Mouse (Mus musculus) neural tube, embryonic 14.5 days (tissue): ENCODE data around the gene 3110040M04Rik. TPM values are rescaled to one million over a fixed set of nuclear protein-coding genes. Genes with fewer than 3 reads are reported as not detected.
"Not testable (repeated sequence)": the region's sequence is repeated elsewhere in the genome, so short reads cannot be mapped to it uniquely, and the experiment has no call there.

Experiments used
- ATAC-seq: fragments of 200-750 bp; cut with Nextera tagmentation; 2 replicates; pipeline ENCODE4 v1.8.0; 2017; ENCODE audit warnings: low read depth, mild to moderate bottlenecking, moderate TSS enrichment, moderate library complexity
- H3K27ac ChIP-seq: fragments of 300-500 bp; sonication (generic); 2 replicates; pipeline ENCODE4 v1.5.1; 2014; ENCODE audit warnings: low read depth, mild to moderate bottlenecking, control low read depth, low read length, moderate library complexity, mixed read lengths
- H3K27me3 ChIP-seq: fragments of 300-500 bp; sonication (generic); 2 replicates; pipeline ENCODE4 v1.6.1; 2014; ENCODE audit warnings: low read length; ENCODE audit not compliant: control insufficient read depth, insufficient read depth
- H3K36me3 ChIP-seq: fragments of 300-500 bp; sonication (generic); 2 replicates; pipeline ENCODE4 v1.6.1; 2014; ENCODE audit warnings: low read length, mixed read lengths; ENCODE audit not compliant: control insufficient read depth, insufficient read depth
- H3K4me1 ChIP-seq: fragments of 300-500 bp; sonication (generic); 2 replicates; pipeline ENCODE4 v1.6.1; 2014; ENCODE audit warnings: low read length; ENCODE audit not compliant: control insufficient read depth, insufficient read depth
- H3K4me2 ChIP-seq: fragments of 300-500 bp; sonication (generic); 2 replicates; pipeline ENCODE4 v1.6.1; 2014; ENCODE audit warnings: mild to moderate bottlenecking, low read depth, low read length, control low read depth
- H3K4me3 ChIP-seq: fragments of 300-500 bp; sonication (generic); 2 replicates; pipeline ENCODE4 v1.5.1; 2014; ENCODE audit warnings: low read depth, low read length, control low read depth, mixed read lengths
- H3K9ac ChIP-seq: fragments of 300-500 bp; sonication (generic); replicated peaks from 2 replicates; pipeline ENCODE4 v1.6.1; 2014; ENCODE audit warnings: low read depth, mild to moderate bottlenecking, control low read depth, low read length, mixed read lengths
- H3K9me3 ChIP-seq: fragments of 300-500 bp; sonication (generic); 2 replicates; pipeline ENCODE4 v1.6.1; 2016; ENCODE audit warnings: low read length; ENCODE audit not compliant: control insufficient read depth
- WGBS: fragments of 180-500 bp; shearing (Covaris S2); extraction: QIAGEN DNeasy Blood & Tissue Kit; methylation state at CpG from one replicate; pipeline ENCODE4 v1.1.7; 2014; 5-methylcytosine and 5-hydroxymethylcytosine counted together
- polyA plus RNA-seq: library from polyadenylated mRNA; unstranded; fragments of >200 nt; fragmentation: Nextera tagmentation; extraction: Ambion mirVana; gene quantifications from 2 replicates; pipeline ENCODE4 v1.2.1, GENCODE M21; 2014

3110040M04Rik gene
- polyA plus RNA-seq, 1 experiment from 2014 or later = not detected

- not testable (repeated sequence) for H3K27ac ChIP-seq, H3K9ac ChIP-seq, H3K4me3 ChIP-seq, H3K27me3 ChIP-seq, ATAC-seq, H3K9me3 ChIP-seq, H3K4me2 ChIP-seq, H3K4me1 ChIP-seq, H3K36me3 ChIP-seq
- WGBS = 89% methylated on average over 4 of the region's 4 CpGs
These were observed 17.0 kb upstream of the 3110040M04Rik start for GRCm38 (mm10) chr1:151186879-151187424.

- Histone ChIP-seq H3K27me3 (no peaks in the 10 kb centered on the region), H3K4me3 (no peak overlapping the region), H3K36me3 (no peaks in the 10 kb centered on the region), H3K9ac (no peak overlapping the region), H3K27ac (no peak overlapping the region), H3K4me2 (no peak overlapping the region), H3K4me1 (no peaks in the 10 kb centered on the region), H3K9me3 (no peaks in the 10 kb centered on the region)
- ATAC-seq = no peak
- 95% methylated on average over 4 of the region's 4 CpGs for WGBS
These were observed 15.5 kb upstream of the 3110040M04Rik start for GRCm38 (mm10) chr1:151188469-151188868.

- H3K4me1 ChIP-seq, H3K36me3 ChIP-seq, H3K9me3 ChIP-seq, H3K9ac ChIP-seq, H3K4me3 ChIP-seq, H3K27ac ChIP-seq, H3K4me2 ChIP-seq, H3K27me3 ChIP-seq, ATAC-seq: not testable (repeated sequence)
- WGBS = no CpG with 5 or more reads among the region's 7 CpGs
These were observed 11.8 kb upstream of the 3110040M04Rik start, which contains the start of gene Gm8947 for GRCm38 (mm10) chr1:151192075-151192474. Gene Gm8947 (plus strand): TSS chr1:151192376.

- 97% methylated on average over 14 of the region's 15 CpGs for WGBS
- H3K27me3 ChIP-seq, H3K9ac ChIP-seq, H3K36me3 ChIP-seq, ATAC-seq, H3K4me3 ChIP-seq, H3K4me1 ChIP-seq, H3K27ac ChIP-seq, H3K9me3 ChIP-seq, H3K4me2 ChIP-seq: not testable (repeated sequence)
These were observed 11.2 kb upstream of the 3110040M04Rik start for GRCm38 (mm10) chr1:151192739-151193138.

GRCm38 (mm10) chr1:151195986-151196385 lies 7.9 kb upstream of the 3110040M04Rik start:
- H3K4me3 ChIP-seq, H3K36me3 ChIP-seq, H3K27ac ChIP-seq, H3K4me1 ChIP-seq, H3K27me3 ChIP-seq, H3K4me2 ChIP-seq, ATAC-seq, H3K9me3 ChIP-seq, H3K9ac ChIP-seq: not testable (repeated sequence)
- WGBS = 83% methylated on average over 4 of the region's 4 CpGs

GRCm38 (mm10) chr1:151196690-151197089 lies 7.2 kb upstream of the 3110040M04Rik start:
- 93% methylated on average over 3 of the region's 3 CpGs for WGBS
- H3K4me1 ChIP-seq, H3K9me3 ChIP-seq, H3K27me3 ChIP-seq, H3K36me3 ChIP-seq, H3K27ac ChIP-seq, H3K4me2 ChIP-seq, H3K4me3 ChIP-seq, ATAC-seq, H3K9ac ChIP-seq: not testable (repeated sequence)

- H3K4me3 ChIP-seq, ATAC-seq, H3K27me3 ChIP-seq, H3K9me3 ChIP-seq, H3K27ac ChIP-seq, H3K36me3 ChIP-seq, H3K9ac ChIP-seq, H3K4me2 ChIP-seq, H3K4me1 ChIP-seq: not testable (repeated sequence)
- WGBS = 80% methylated on average over 2 of the region's 4 CpGs
These were observed 5.8 kb upstream of the 3110040M04Rik start, which contains the start of gene Gm47995 for GRCm38 (mm10) chr1:151198120-151198519. Gene Gm47995 (plus strand): TSS chr1:151198448.

- ATAC-seq = not testable (repeated sequence)
These were observed 3.3 kb upstream of the 3110040M04Rik start for GRCm38 (mm10) chr1:151200620-151201019.

GRCm38 (mm10) chr1:151202771-151203170 lies 1.1 kb upstream of the 3110040M04Rik start:
- H3K27me3 ChIP-seq, H3K9ac ChIP-seq, H3K4me1 ChIP-seq, H3K36me3 ChIP-seq, H3K4me3 ChIP-seq, ATAC-seq, H3K9me3 ChIP-seq, H3K27ac ChIP-seq, H3K4me2 ChIP-seq: not testable (repeated sequence)
- 75% methylated on average over 3 of the region's 5 CpGs for WGBS

More at GRCm38 (mm10) chr1:151200620-151201019, 3.3 kb upstream of the 3110040M04Rik start:
- H3K36me3 ChIP-seq, H3K9ac ChIP-seq, H3K4me3 ChIP-seq, H3K27ac ChIP-seq, H3K9me3 ChIP-seq, H3K27me3 ChIP-seq, H3K4me2 ChIP-seq, H3K4me1 ChIP-seq: not testable (repeated sequence)
